Mouse (Mus musculus) hindbrain, postnatal 0 days (tissue): Measurements from ENCODE around the gene Slc25a10. TPM values are rescaled to one million over a fixed set of nuclear protein-coding genes. Genes with fewer than 3 reads are reported as not detected.

Source experiments
- ATAC-seq: fragments of 200-750 bp; cut with Nextera tagmentation; 2 replicates; pipeline ENCODE4 v1.8.0; 2017; ENCODE audit warnings: mild to moderate bottlenecking, moderate TSS enrichment, moderate library complexity
- DNase-seq: peaks from one replicate; pipeline ENCODE4 v3.0.0-alpha.2; 2015; ENCODE audit warnings: low spot score
- H3K27ac ChIP-seq: fragments of 300-500 bp; sonication (generic); 2 replicates; pipeline ENCODE4 v1.5.1; 2014; ENCODE audit warnings: mild to moderate bottlenecking
- H3K27me3 ChIP-seq: fragments of 300-500 bp; sonication (generic); 2 replicates; pipeline ENCODE4 v1.6.1; 2014; ENCODE audit warnings: low read length, mixed read lengths; ENCODE audit not compliant: insufficient read depth
- H3K36me3 ChIP-seq: fragments of 300-500 bp; sonication (generic); 2 replicates; pipeline ENCODE4 v1.6.1; 2014; ENCODE audit warnings: low read length, mixed read lengths; ENCODE audit not compliant: insufficient read depth
- H3K4me1 ChIP-seq: fragments of 300-500 bp; sonication (generic); 2 replicates; pipeline ENCODE4 v1.6.1; 2014; ENCODE audit warnings: antibody characterized with exemption, low read length, mixed read lengths; ENCODE audit not compliant: insufficient read depth
- H3K4me2 ChIP-seq: fragments of 300-500 bp; sonication (generic); 2 replicates; pipeline ENCODE4 v1.6.1; 2014; ENCODE audit warnings: low read depth, mild to moderate bottlenecking, low read length, moderate library complexity, mixed read lengths
- H3K4me3 ChIP-seq: fragments of 300-500 bp; sonication (generic); 2 replicates; pipeline ENCODE4 v1.5.1; 2014; ENCODE audit warnings: low read length
- H3K9ac ChIP-seq: fragments of 300-500 bp; sonication (generic); replicated peaks from 2 replicates; pipeline ENCODE4 v1.6.1; 2014; ENCODE audit warnings: mild to moderate bottlenecking, low read length, moderate library complexity, mixed read lengths
- H3K9me3 ChIP-seq: fragments of 300-500 bp; sonication (generic); 2 replicates; pipeline ENCODE4 v1.6.1; 2016; ENCODE audit warnings: low read length, mixed read lengths
- CTCF ChIP-seq: IDR thresholded peaks from 2 replicates; pipeline ENCODE4 v1.5.1; 2016; ENCODE audit warnings: antibody characterized with exemption, control low read depth, low read depth
- WGBS: fragments of 180-500 bp; shearing (Covaris S2); extraction: QIAGEN DNeasy Blood & Tissue Kit; methylation state at CpG from one replicate; pipeline ENCODE4 v1.1.7; 2014; 5-methylcytosine and 5-hydroxymethylcytosine counted together
- polyA plus RNA-seq: library from polyadenylated mRNA; unstranded; fragments of >200 nt; fragmentation: Nextera tagmentation; extraction: Ambion mirVana; gene quantifications from 2 replicates; pipeline ENCODE4 v1.2.1, GENCODE M21; 2015
- total RNA-seq: library from RNA; depleted of rRNA; stranded (reverse); fragments of >200 nt; gene quantifications from 2 replicates; pipeline ENCODE4 v1.2.3, GENCODE M21; 2014; rRNA removed

Gene Slc25a10
- total and polyA plus RNA-seq, 2 experiments from 2014 or later, result 28.8 to 52.5 TPM

- WGBS, result 56% methylated on average over 2 of the region's 2 CpGs
- Histone ChIP-seq H3K36me3 (peaks cover 23% of the 10 kb centered on the region), H3K4me1 (peaks cover 16% of the 10 kb centered on the region), H3K27ac (no peak overlapping the region), H3K9me3 (no peaks in the 10 kb centered on the region), H3K9ac (peak overlapping the region; percentile 3; the same call in 1 of the 2 replicates), H3K27me3 (no peaks in the 10 kb centered on the region), H3K4me3 (no peak overlapping the region), H3K4me2 (peak overlapping the region; percentile 86; the same call in 1 of the 2 replicates)
- no peak for ATAC-seq
- TF ChIP-seq CTCF, result no peak; the same call in 1 of the 2 replicates
- no peak for DNase-seq
Measured at GRCm38 (mm10) chr11:120547469-120547868, 55.8 kb downstream of the Slc25a10 start.

GRCm38 (mm10) chr11:120548214-120548613 is 56.6 kb downstream of the Slc25a10 start:
- no peak for TF ChIP-seq CTCF
- peak overlapping the region; percentile 92; the same call in 1 of the 2 replicates for H3K9ac ChIP-seq
- H3K4me1 ChIP-seq, result peaks cover 16% of the 10 kb centered on the region
- H3K4me2 ChIP-seq, result peak overlapping the region; percentile 86
- peak overlapping the region; percentile 74 for H3K4me3 ChIP-seq
- ATAC-seq (no peak), DNase-seq (no peak)
- H3K9me3 ChIP-seq, result no peaks in the 10 kb centered on the region
- H3K36me3 ChIP-seq, result peaks cover 15% of the 10 kb centered on the region
- H3K27ac ChIP-seq, result peak overlapping the region; percentile 84; the same call in 1 of the 2 replicates
- no peaks in the 10 kb centered on the region for H3K27me3 ChIP-seq
- 79% methylated on average over 3 of the region's 3 CpGs for WGBS

GRCm38 (mm10) chr11:120548786-120549167 is 57.1 kb downstream of the Slc25a10 start:
- WGBS, result 25% methylated on average over 7 of the region's 7 CpGs
- no peak for ATAC-seq
- no peak for TF ChIP-seq CTCF

More at GRCm38 (mm10) chr11:120548786-120549167, 57.1 kb downstream of the Slc25a10 start:
- H3K4me2 ChIP-seq, result peak overlapping the region; percentile 86
- peaks cover 10% of the 10 kb centered on the region for H3K36me3 ChIP-seq
- H3K9ac ChIP-seq, result peak overlapping the region; percentile 92
- no peaks in the 10 kb centered on the region for H3K27me3 ChIP-seq
- DNase-seq, result no peak
- peaks cover 16% of the 10 kb centered on the region for H3K4me1 ChIP-seq
- H3K4me3 ChIP-seq, result peak overlapping the region; percentile 74
- H3K27ac ChIP-seq, result peak overlapping the region; percentile 84
- no peaks in the 10 kb centered on the region for H3K9me3 ChIP-seq

Other genes starting within 250 kb of the Slc25a10 start
- 2,410 and 2,568 TPM in 2 replicates for gene Actg1, start 143.3 kb upstream of the Slc25a10 start, total RNA-seq
- 3,348 and 3,639 TPM in 2 replicates for gene Actg1, start 143.3 kb upstream of the Slc25a10 start, polyA plus RNA-seq
- gene Fscn2, start 130.3 kb upstream of the Slc25a10 start, total RNA-seq, result 3.0 and 9.0 TPM in 2 replicates
- 1.5 and 1.9 TPM in 2 replicates for gene Fscn2, start 130.3 kb upstream of the Slc25a10 start, polyA plus RNA-seq
- 175 and 178 TPM in 2 replicates for gene Faap100, start 113.1 kb upstream of the Slc25a10 start, total RNA-seq
- 74.6 and 76.4 TPM in 2 replicates for gene Faap100, start 113.1 kb upstream of the Slc25a10 start, polyA plus RNA-seq
- gene Nploc4, start 54.1 kb upstream of the Slc25a10 start, total RNA-seq, result 65.8 and 76.3 TPM in 2 replicates
- 27.1 and 28.3 TPM in 2 replicates for gene Nploc4, start 54.1 kb upstream of the Slc25a10 start, polyA plus RNA-seq
- not detected in 2 replicates for gene Tspan10, start 49.2 kb upstream of the Slc25a10 start, total RNA-seq
- gene Tspan10, start 49.2 kb upstream of the Slc25a10 start, polyA plus RNA-seq, result not detected in 2 replicates
- gene Pde6g, start 38.3 kb upstream of the Slc25a10 start, total RNA-seq, result not detected in 2 replicates
- 0.23 TPM in 1 of 2 replicates, not detected in the other for gene Pde6g, start 38.3 kb upstream of the Slc25a10 start, polyA plus RNA-seq
- 11.7 and 11.9 TPM in 2 replicates for gene Oxld1, start 33.8 kb upstream of the Slc25a10 start, total RNA-seq
- 13.3 and 13.6 TPM in 2 replicates for gene Oxld1, start 33.8 kb upstream of the Slc25a10 start, polyA plus RNA-seq
- 10.4 and 15.4 TPM in 2 replicates for gene Ccdc137, start 33.7 kb upstream of the Slc25a10 start, total RNA-seq
- gene Ccdc137, start 33.7 kb upstream of the Slc25a10 start, polyA plus RNA-seq, result 17.3 and 18.7 TPM in 2 replicates
- gene Arl16, start 24.2 kb upstream of the Slc25a10 start, total RNA-seq, result 67.2 and 113 TPM in 2 replicates
- gene Arl16, start 24.2 kb upstream of the Slc25a10 start, polyA plus RNA-seq, result 71.2 and 73.0 TPM in 2 replicates
- gene Mrpl12, start 7.2 kb upstream of the Slc25a10 start, total RNA-seq, result 37.5 and 52.4 TPM in 2 replicates
- gene Mrpl12, start 7.2 kb upstream of the Slc25a10 start, polyA plus RNA-seq, result 147 and 155 TPM in 2 replicates
- 0.99 and 3.1 TPM in 2 replicates for gene Gcgr, start 38.9 kb downstream of the Slc25a10 start, total RNA-seq
- 1.0 TPM in 2 replicates for gene Gcgr, start 38.9 kb downstream of the Slc25a10 start, polyA plus RNA-seq
- 144 and 192 TPM in 2 replicates for gene Mcrip1, start 57.9 kb downstream of the Slc25a10 start, total RNA-seq
- gene Mcrip1, start 57.9 kb downstream of the Slc25a10 start, polyA plus RNA-seq, result 250 and 257 TPM in 2 replicates
- gene Ppp1r27, start 59.3 kb downstream of the Slc25a10 start, total RNA-seq, result not detected in 2 replicates
- gene Ppp1r27, start 59.3 kb downstream of the Slc25a10 start, polyA plus RNA-seq, result not detected in 2 replicates
- gene P4hb, start 81.4 kb downstream of the Slc25a10 start, total RNA-seq, result 147 and 174 TPM in 2 replicates
- 222 TPM in 2 replicates for gene P4hb, start 81.4 kb downstream of the Slc25a10 start, polyA plus RNA-seq
- 252 and 297 TPM in 2 replicates for gene Arhgdia, start 89.8 kb downstream of the Slc25a10 start, total RNA-seq
- 403 and 425 TPM in 2 replicates for gene Arhgdia, start 89.8 kb downstream of the Slc25a10 start, polyA plus RNA-seq
- gene Alyref, start 106.5 kb downstream of the Slc25a10 start, total RNA-seq, result 95.2 and 114 TPM in 2 replicates
- gene Alyref, start 106.5 kb downstream of the Slc25a10 start, polyA plus RNA-seq, result 185 and 189 TPM in 2 replicates
- gene Anapc11, start 106.6 kb downstream of the Slc25a10 start, total RNA-seq, result 38.0 and 39.6 TPM in 2 replicates
- gene Anapc11, start 106.6 kb downstream of the Slc25a10 start, polyA plus RNA-seq, result 198 and 200 TPM in 2 replicates
- gene Npb, start 116.6 kb downstream of the Slc25a10 start, total RNA-seq, result 0.78 TPM in 1 of 2 replicates, not detected in the other
- 1.8 and 3.0 TPM in 2 replicates for gene Npb, start 116.6 kb downstream of the Slc25a10 start, polyA plus RNA-seq
- 120 and 142 TPM in 2 replicates for gene Pcyt2, start 126.1 kb downstream of the Slc25a10 start, total RNA-seq
- 125 and 143 TPM in 2 replicates for gene Pcyt2, start 126.1 kb downstream of the Slc25a10 start, polyA plus RNA-seq
- 30.8 and 32.8 TPM in 2 replicates for gene Sirt7, start 133.4 kb downstream of the Slc25a10 start, total RNA-seq
- 32.3 and 38.3 TPM in 2 replicates for gene Sirt7, start 133.4 kb downstream of the Slc25a10 start, polyA plus RNA-seq
- 35.9 and 39.3 TPM in 2 replicates for gene Mafg, start 141.8 kb downstream of the Slc25a10 start, total RNA-seq
- gene Mafg, start 141.8 kb downstream of the Slc25a10 start, polyA plus RNA-seq, result 36.5 and 38.9 TPM in 2 replicates
- gene Pycr1, start 151.9 kb downstream of the Slc25a10 start, total RNA-seq, result 9.0 and 9.3 TPM in 2 replicates
- 13.2 and 13.8 TPM in 2 replicates for gene Pycr1, start 151.9 kb downstream of the Slc25a10 start, polyA plus RNA-seq
- gene Myadml2, start 156.3 kb downstream of the Slc25a10 start, total RNA-seq, result 1.4 and 1.5 TPM in 2 replicates
- gene Myadml2, start 156.3 kb downstream of the Slc25a10 start, polyA plus RNA-seq, result 1.3 and 1.5 TPM in 2 replicates
- gene Notum, start 169.3 kb downstream of the Slc25a10 start, total RNA-seq, result 6.9 and 10.3 TPM in 2 replicates
- 3.0 and 4.1 TPM in 2 replicates for gene Notum, start 169.3 kb downstream of the Slc25a10 start, polyA plus RNA-seq
- gene Aspscr1, start 181.1 kb downstream of the Slc25a10 start, total RNA-seq, result 105 and 130 TPM in 2 replicates
- 143 and 148 TPM in 2 replicates for gene Aspscr1, start 181.1 kb downstream of the Slc25a10 start, polyA plus RNA-seq
- 57.6 and 78.6 TPM in 2 replicates for gene Cenpx, start 221.9 kb downstream of the Slc25a10 start, total RNA-seq
- 99.7 and 100 TPM in 2 replicates for gene Cenpx, start 221.9 kb downstream of the Slc25a10 start, polyA plus RNA-seq
- gene Lrrc45, start 222.1 kb downstream of the Slc25a10 start, total RNA-seq, result 35.4 and 49.1 TPM in 2 replicates
- gene Lrrc45, start 222.1 kb downstream of the Slc25a10 start, polyA plus RNA-seq, result 41.7 and 44.3 TPM in 2 replicates
- 669 and 698 TPM in 2 replicates for gene Rac3, start 229.6 kb downstream of the Slc25a10 start, total RNA-seq
- gene Rac3, start 229.6 kb downstream of the Slc25a10 start, polyA plus RNA-seq, result 593 and 639 TPM in 2 replicates
- 16.1 and 17.6 TPM in 2 replicates for gene Dcxr, start 235.4 kb downstream of the Slc25a10 start, total RNA-seq
- 20.2 and 21.3 TPM in 2 replicates for gene Dcxr, start 235.4 kb downstream of the Slc25a10 start, polyA plus RNA-seq
- 4.7 and 6.1 TPM in 2 replicates for gene Cbr2, start 240.3 kb downstream of the Slc25a10 start, total RNA-seq
- gene Cbr2, start 240.3 kb downstream of the Slc25a10 start, polyA plus RNA-seq, result 3.5 and 4.0 TPM in 2 replicates